Mouse (Mus musculus): ENCODE data around the gene Exosc9.

- no peak for TF ChIP-seq CTCF (IDR thresholded peaks at IDR 0.05)
- no peak for TF ChIP-seq EP300 (IDR thresholded peaks at IDR 0.05)
Observed at GRCm38 (mm10) chr3:36511491-36511890, 40.9 kb upstream of the Exosc9 start.

Measured in lung, postnatal 0 days (tissue).